12 mouse cellular contexts compared by ENCODE assay signal in genomic region chr17:67201151-67201550, GRCm38 (mm10).
"Had no signal": no experiment of that assay in that cellular context is flagged by ENCODE, and none has a peak within 500 bp of the region (broad histone marks: within the 10 kb centered on the region; RNA-seq: fewer than 3 reads in every experiment).

No protein-coding gene starts in this region.

- H3K9me3 ChIP-seq: kidney, embryonic 15.5 days; limb, embryonic 12.5 days; liver, embryonic 13.5 days; midbrain, embryonic 12.5 days had no signal

- H3K27me3 ChIP-seq: kidney, embryonic 15.5 days; limb, embryonic 12.5 days; liver, embryonic 13.5 days; midbrain, embryonic 12.5 days had no signal

- ATAC-seq: liver, postnatal 0 days; midbrain, embryonic 16.5 days had no signal

- H3K27ac ChIP-seq: kidney, embryonic 15.5 days; limb, embryonic 12.5 days; liver, embryonic 13.5 days; midbrain, embryonic 12.5 days; stomach, postnatal 0 days had no signal

- H3K4me3 ChIP-seq: kidney, embryonic 15.5 days; limb, embryonic 12.5 days; liver, embryonic 13.5 days; midbrain, embryonic 12.5 days had no signal

- DNase-seq: kidney, postnatal 14 days; liver; liver, embryonic 13.5 days; liver, postnatal 0 days; right cerebral cortex, adult 18-20 months; right cerebral cortex, postnatal 25 days; thymus, postnatal 4 days had no signal

- H3K4me1 ChIP-seq: liver, embryonic 13.5 days had no signal

- H3K36me3 ChIP-seq: kidney, embryonic 15.5 days; limb, embryonic 12.5 days; liver, embryonic 13.5 days; midbrain, embryonic 12.5 days had no signal
